1 mouse cellular context compared by ENCODE assay signal in genomic region chr11:116847187-116848085, GRCm38 (mm10).
A peak's percentile ranks its signal among the peaks of the same experiment; 100 is the strongest.
TF ChIP-seq lines count a peak whose summit lies in the region.

No protein-coding gene starts in this region.

TF ChIP-seq in MEL, 35 proteins besides CTCF, POLR2A, EP300 and RAD21:
- peak; percentile 17; the same call in 1 of the 2 replicates for TF ChIP-seq MAFK (IDR thresholded peaks at IDR 0.05; ENCODE audit: borderline replicate concordance, low read depth, low read length)
- TF ChIP-seq HCFC1 (IDR thresholded peaks at IDR 0.05; ENCODE audit: low read depth, low read length), result no peak
- no peak for TF ChIP-seq TAL1 (IDR thresholded peaks at IDR 0.05; ENCODE audit: low read length)
- 0 out of 2 replicates have a peak, but pooled peaks have one; percentile 15 for TF ChIP-seq ZNF384 (IDR thresholded peaks at IDR 0.05; ENCODE audit: low read depth, low read length)
- no peak for TF ChIP-seq GATA1 (IDR thresholded peaks at IDR 0.05; ENCODE audit: low read depth, low read length)
- TF ChIP-seq ZMIZ1 (IDR thresholded peaks at IDR 0.05; ENCODE audit: low read depth, low read length), result 0 out of 2 replicates have a peak, but pooled peaks have one; percentile 7
- TF ChIP-seq MAZ (IDR thresholded peaks at IDR 0.05; ENCODE audit: low read depth, low read length), result no peak
- TF ChIP-seq POLR2AphosphoS5 (IDR thresholded peaks at IDR 0.05; ENCODE audit: borderline replicate concordance, low read depth, low read length), result peak; percentile 30; the same call in 1 of the 2 replicates
- no peak for TF ChIP-seq ZKSCAN1 (IDR thresholded peaks at IDR 0.05; ENCODE audit: low read depth, low read length)
- TF ChIP-seq MEF2A (IDR thresholded peaks at IDR 0.05; ENCODE audit: extremely low read depth, insufficient replicate concordance, low read depth, low read length, poor library complexity, severe bottlenecking), result no peak
- no peak for TF ChIP-seq SMC3 (IDR thresholded peaks at IDR 0.05; ENCODE audit: low read depth, low read length)
- 0 out of 2 replicates have a peak, but pooled peaks have one; percentile 91 for TF ChIP-seq CHD1 (IDR thresholded peaks at IDR 0.05; ENCODE audit: low read depth, low read length)
- TF ChIP-seq BHLHE40 (IDR thresholded peaks at IDR 0.05; ENCODE audit: borderline replicate concordance, low read depth, low read length), result no peak
- peak; percentile 51 for TF ChIP-seq POLR2AphosphoS2 (IDR thresholded peaks at IDR 0.05; ENCODE audit: low read length)
